Mouse (Mus musculus) stomach, postnatal 0 days (tissue): ENCODE results near the gene Zfp365. TPM values are rescaled to one million over a fixed set of nuclear protein-coding genes. Genes with fewer than 3 reads are reported as not detected.

Experiments
- ATAC-seq: fragments of 200-750 bp; cut with Nextera tagmentation; 2 replicates; pipeline ENCODE4 v1.8.0; 2017; ENCODE audit not compliant: low FRiP score, low TSS enrichment
- DNase-seq: peaks from one replicate; pipeline ENCODE4 v3.0.0-alpha.2; 2016; ENCODE audit warnings: low spot score
- H3K27ac ChIP-seq: fragments of 300-500 bp; sonication (generic); replicated peaks from 2 replicates; pipeline ENCODE4 v1.5.1; 2014; ENCODE audit warnings: mild to moderate bottlenecking, control low read depth
- H3K27me3 ChIP-seq: fragments of 300-500 bp; sonication (generic); 2 replicates; pipeline ENCODE4 v1.6.1; 2014; ENCODE audit warnings: low read length; ENCODE audit not compliant: control insufficient read depth, insufficient read depth
- H3K36me3 ChIP-seq: fragments of 300-500 bp; sonication (generic); 2 replicates; pipeline ENCODE4 v1.6.1; 2014; ENCODE audit warnings: low read length, mixed read lengths; ENCODE audit not compliant: control insufficient read depth, insufficient read depth
- H3K4me1 ChIP-seq: fragments of 300-500 bp; sonication (generic); replicated peaks from 2 replicates; pipeline ENCODE4 v1.6.1; 2014; ENCODE audit warnings: antibody characterized with exemption; ENCODE audit not compliant: control insufficient read depth, insufficient read depth
- H3K4me2 ChIP-seq: fragments of 300-500 bp; sonication (generic); replicated peaks from 2 replicates; pipeline ENCODE4 v1.6.1; 2014; ENCODE audit warnings: low read depth, mild to moderate bottlenecking, control low read depth, moderate library complexity
- H3K4me3 ChIP-seq: fragments of 300-500 bp; sonication (generic); 2 replicates; pipeline ENCODE4 v1.5.1; 2014; ENCODE audit warnings: low read depth, low read length, control low read depth
- H3K9ac ChIP-seq: fragments of 300-500 bp; sonication (generic); 2 replicates; pipeline ENCODE4 v1.6.1; 2014; ENCODE audit warnings: mild to moderate bottlenecking, low read length, control low read depth, mixed read lengths
- H3K9me3 ChIP-seq: fragments of 300-500 bp; sonication (generic); 2 replicates; pipeline ENCODE4 v1.6.1; 2016; ENCODE audit warnings: low read length; ENCODE audit not compliant: control insufficient read depth
- CTCF ChIP-seq: IDR thresholded peaks from 2 replicates; pipeline ENCODE4 v1.5.1; 2016; ENCODE audit warnings: antibody characterized with exemption, low read depth, mild to moderate bottlenecking, moderate library complexity
- EP300 ChIP-seq: optimal IDR thresholded peaks from 2 replicates; pipeline ENCODE3; 2016; ENCODE audit warnings: antibody characterized with exemption
- WGBS: fragments of 180-500 bp; shearing (Covaris S2); extraction: QIAGEN DNeasy Blood & Tissue Kit; methylation state at CpG from one replicate; pipeline ENCODE4 v1.1.7; 2014; 5-methylcytosine and 5-hydroxymethylcytosine counted together
- polyA plus RNA-seq: library from polyadenylated mRNA; unstranded; fragments of >200 nt; fragmentation: Nextera tagmentation; extraction: Ambion mirVana; gene quantifications from 2 replicates; pipeline ENCODE4 v1.2.1, GENCODE M21; 2015

Gene Zfp365
- polyA plus RNA-seq, 1 experiment from 2014 or later, result 0.57 TPM

- H3K4me2 ChIP-seq, result no peak overlapping the region
These were observed 76.0 kb downstream of the Zfp365 start for GRCm38 (mm10) chr10:67836426-67836825.

More at GRCm38 (mm10) chr10:67836426-67836825, 76.0 kb downstream of the Zfp365 start:
- no peak for TF ChIP-seq EP300
- no peak for TF ChIP-seq CTCF
- Histone ChIP-seq H3K9me3 (no peaks in the 10 kb centered on the region), H3K9ac (no peak overlapping the region), H3K27me3 (no peaks in the 10 kb centered on the region), H3K4me3 (no peak overlapping the region), H3K36me3 (no peaks in the 10 kb centered on the region), H3K4me1 (no peaks in the 10 kb centered on the region), H3K27ac (no peak overlapping the region)
- DNase-seq, result no peak
- 74% methylated on average over 17 of the region's 17 CpGs for WGBS
- no peak for ATAC-seq

Other genes with a start within 250 kb of the Zfp365 start
- gene Rtkn2, start 66.9 kb upstream of the Zfp365 start, polyA plus RNA-seq, result 1.6 and 1.8 TPM in 2 replicates